Mouse (Mus musculus) ES-E14 (cell line): ENCODE measurements around the gene Pop7.

Source experiments
- HCFC1 ChIP-seq: IDR thresholded peaks from 2 replicates; pipeline ENCODE4 v1.6.1; 2012; ENCODE audit warnings: low read length, inconsistent platforms, borderline replicate concordance; ENCODE audit not compliant: insufficient read depth
- MAFK ChIP-seq: IDR thresholded peaks from 2 replicates; pipeline ENCODE4 v1.6.1; 2014; ENCODE audit warnings: mild to moderate bottlenecking, low read depth, low read length, inconsistent platforms; ENCODE audit not compliant: insufficient read depth
- ZNF384 ChIP-seq: IDR thresholded peaks from 2 replicates; pipeline ENCODE4 v1.6.1; 2012; ENCODE audit warnings: low read depth, low read length, inconsistent platforms

GRCm38 (mm10) chr5:137472252-137472904 is 29.9 kb downstream of the Pop7 start:
- TF ChIP-seq MAFK, result no peak
- no peak for TF ChIP-seq HCFC1
- TF ChIP-seq ZNF384, result no peak
